Mouse (Mus musculus): ENCODE results near the gene Fan1. TPM values are rescaled to one million over a fixed set of nuclear protein-coding genes. Genes with fewer than 3 reads are reported as not detected.

Gene Fan1
- polyA plus RNA-seq, 1 experiment from 2014 or later: 6.1 TPM

Other genes with a start within 250 kb of the Fan1 start
- 0.05 TPM in 1 of 2 replicates, not detected in the other for gene Trpm1, start 220.3 kb downstream of the Fan1 start, polyA plus RNA-seq (2015; fragmentation: Nextera tagmentation; extraction: Ambion mirVana)
- gene Mtmr10, start 86.4 kb downstream of the Fan1 start, polyA plus RNA-seq (2015; fragmentation: Nextera tagmentation; extraction: Ambion mirVana): 10.0 and 10.2 TPM in 2 replicates
- gene Mphosph10, start 18.2 kb upstream of the Fan1 start, polyA plus RNA-seq (2015; fragmentation: Nextera tagmentation; extraction: Ambion mirVana): 37.9 and 40.0 TPM in 2 replicates
- gene Mcee, start 18.5 kb upstream of the Fan1 start, polyA plus RNA-seq (2015; fragmentation: Nextera tagmentation; extraction: Ambion mirVana): 95.4 and 100 TPM in 2 replicates
- gene Apba2, start 127.6 kb upstream of the Fan1 start, polyA plus RNA-seq (2015; fragmentation: Nextera tagmentation; extraction: Ambion mirVana): 3.1 and 3.2 TPM in 2 replicates

All from kidney, embryonic 16.5 days (tissue).